Mouse (Mus musculus) G1E (cell line): Measurements from ENCODE around the gene Gabbr2.

ENCODE experiments used
- CTCF ChIP-seq: IDR thresholded peaks from 2 replicates; pipeline ENCODE4 v1.5.1; 2012; ENCODE audit warnings: low read depth, low read length, inconsistent platforms, mixed read lengths
- GATA1 ChIP-seq: IDR thresholded peaks from 2 replicates; pipeline ENCODE4 v1.6.1; 2012; ENCODE audit warnings: borderline replicate concordance, low read length, inconsistent platforms, mixed read lengths
- GATA2 ChIP-seq: IDR thresholded peaks from 2 replicates; pipeline ENCODE4 v1.6.1; 2012; ENCODE audit warnings: low read depth, low read length, inconsistent platforms, borderline replicate concordance
- POLR2AphosphoS5 ChIP-seq: IDR thresholded peaks from 2 replicates; pipeline ENCODE4 v1.6.1; 2012; ENCODE audit warnings: low read depth, low read length, inconsistent platforms; ENCODE audit not compliant: insufficient replicate concordance
- TAL1 ChIP-seq: conservative IDR thresholded peaks from 2 replicates; pipeline ENCODE4 v1.6.1; 2012; ENCODE audit warnings: low read depth, low read length, inconsistent platforms, mixed read lengths

- TF ChIP-seq CTCF (no peak), GATA1 (no peak), TAL1 (no peak), GATA2 (no peak), POLR2AphosphoS5 (no peak)
Observed at GRCm38 (mm10) chr4:46747007-46747746, 244.5 kb downstream of the Gabbr2 start.
